Mouse (Mus musculus) small intestine, adult 2 months (tissue): ENCODE measurements at regions not wholly inside any gene's neighbourhood (a gene's known extent, or its start where the extent isn't known, plus 50 kb on each side); places are given as distances from the start of the nearest gene placed in this dataset.

ENCODE experiments used
- CTCF ChIP-seq: fragments of 200-500 bp; IDR thresholded peaks from 2 replicates; pipeline ENCODE4 v1.5.1; 2012; ENCODE audit warnings: low read depth, mild to moderate bottlenecking, control low read depth, inconsistent platforms, low read length, moderate library complexity, mixed read lengths; ENCODE audit not compliant: insufficient replicate concordance, insufficient read length; ENCODE audit errors: extremely low read depth
- POLR2A ChIP-seq: fragments of 200-500 bp; IDR thresholded peaks from 2 replicates; pipeline ENCODE4 v1.6.1; 2012; ENCODE audit warnings: low read depth, mild to moderate bottlenecking, control low read depth, inconsistent platforms, low read length, moderate library complexity

- no peak for TF ChIP-seq CTCF
- TF ChIP-seq POLR2A = no peak
These were observed 278.1 kb downstream of the Tle4 start for GRCm38 (mm10) chr19:14319677-14320191.
